Mouse (Mus musculus): Measurements from ENCODE around the gene Pus7l. TPM values are rescaled to one million over a fixed set of nuclear protein-coding genes. Genes with fewer than 3 reads are reported as not detected.
"Not testable (repeated sequence)": the region's sequence is repeated elsewhere in the genome, so short reads cannot be mapped to it uniquely, and the experiment has no call there.

Pus7l gene
- polyA plus RNA-seq, 1 experiment from 2014 or later, result 9.7 TPM

- H3K9me3 ChIP-seq (ENCODE audit: control insufficient read depth, low read length), result no peaks in the 10 kb centered on the region
- no peak overlapping the region for H3K4me3 ChIP-seq (ENCODE audit: low read depth, low read length)
- 87% methylated on average over 1 of the region's 1 CpGs for WGBS
- H3K9ac ChIP-seq (ENCODE audit: low read length), result no peak overlapping the region
- no peaks in the 10 kb centered on the region for H3K36me3 ChIP-seq (ENCODE audit: control insufficient read depth, insufficient read depth, low read length)
- DNase-seq (ENCODE audit: low spot score) (no peak), ATAC-seq (replicated peaks; ENCODE audit: low FRiP score) (no peak)
- no peak overlapping the region for H3K27ac ChIP-seq (ENCODE audit: low read depth, low read length)
- no peaks in the 10 kb centered on the region for H3K4me1 ChIP-seq (replicated peaks; ENCODE audit: control insufficient read depth, insufficient read depth, low read length)
- no peaks in the 10 kb centered on the region for H3K27me3 ChIP-seq (ENCODE audit: control insufficient read depth, insufficient read depth, low read length)
- H3K4me2 ChIP-seq (ENCODE audit: low read depth, low read length, severe bottlenecking), result no peak overlapping the region
These were observed 44.1 kb downstream of the Pus7l start for GRCm38 (mm10) chr15:94499260-94499659.

GRCm38 (mm10) chr15:94495936-94496335, 47.4 kb downstream of the Pus7l start:
- no peak overlapping the region for H3K4me2 ChIP-seq (ENCODE audit: low read depth, low read length, severe bottlenecking)
- WGBS, result 72% methylated on average over 10 of the region's 10 CpGs

GRCm38 (mm10) chr15:94494445-94494844, 48.9 kb downstream of the Pus7l start:
- no peaks in the 10 kb centered on the region for H3K9me3 ChIP-seq (ENCODE audit: control insufficient read depth, low read length)
- no peaks in the 10 kb centered on the region for H3K27me3 ChIP-seq (ENCODE audit: control insufficient read depth, insufficient read depth, low read length)
- DNase-seq (ENCODE audit: low spot score) (no peak), ATAC-seq (replicated peaks; ENCODE audit: low FRiP score) (no peak)
- H3K9ac ChIP-seq (ENCODE audit: low read length), result no peak overlapping the region
- H3K36me3 ChIP-seq (ENCODE audit: control insufficient read depth, insufficient read depth, low read length), result no peaks in the 10 kb centered on the region
- H3K4me1 ChIP-seq (replicated peaks; ENCODE audit: control insufficient read depth, insufficient read depth, low read length), result no peaks in the 10 kb centered on the region
- 95% methylated on average over 1 of the region's 1 CpGs for WGBS
- H3K27ac ChIP-seq (ENCODE audit: low read depth, low read length), result no peak overlapping the region
- no peak overlapping the region for H3K4me2 ChIP-seq (ENCODE audit: low read depth, low read length, severe bottlenecking)
- no peak overlapping the region for H3K4me3 ChIP-seq (ENCODE audit: low read depth, low read length)

More at GRCm38 (mm10) chr15:94495936-94496335, 47.4 kb downstream of the Pus7l start:
- Histone ChIP-seq H3K27me3 (ENCODE audit: control insufficient read depth, insufficient read depth, low read length) (no peaks in the 10 kb centered on the region), H3K36me3 (ENCODE audit: control insufficient read depth, insufficient read depth, low read length) (no peaks in the 10 kb centered on the region), H3K4me1 (replicated peaks; ENCODE audit: control insufficient read depth, insufficient read depth, low read length) (no peaks in the 10 kb centered on the region), H3K9me3 (ENCODE audit: control insufficient read depth, low read length) (no peaks in the 10 kb centered on the region), H3K27ac (ENCODE audit: low read depth, low read length) (no peak overlapping the region), H3K4me3 (ENCODE audit: low read depth, low read length) (no peak overlapping the region), H3K9ac (ENCODE audit: low read length) (no peak overlapping the region)
- no peak for ATAC-seq (replicated peaks; ENCODE audit: low FRiP score)
- DNase-seq (ENCODE audit: low spot score), result no peak

- Histone ChIP-seq H3K27me3 (ENCODE audit: control insufficient read depth, insufficient read depth, low read length) (no peaks in the 10 kb centered on the region), H3K4me3 (ENCODE audit: low read depth, low read length) (no peak overlapping the region), H3K36me3 (ENCODE audit: control insufficient read depth, insufficient read depth, low read length) (no peaks in the 10 kb centered on the region), H3K9ac (ENCODE audit: low read length) (no peak overlapping the region), H3K4me2 (ENCODE audit: low read depth, low read length, severe bottlenecking) (no peak overlapping the region), H3K9me3 (ENCODE audit: control insufficient read depth, low read length) (no peaks in the 10 kb centered on the region), H3K27ac (ENCODE audit: low read depth, low read length) (no peak overlapping the region), H3K4me1 (replicated peaks; ENCODE audit: control insufficient read depth, insufficient read depth, low read length) (no peaks in the 10 kb centered on the region)
- DNase-seq (ENCODE audit: low spot score), result no peak
- ATAC-seq (replicated peaks; ENCODE audit: low FRiP score), result no peak
- WGBS, result 94% methylated on average over 2 of the region's 2 CpGs
These were observed 53.9 kb downstream of the Pus7l start for GRCm38 (mm10) chr15:94489433-94489832.

GRCm38 (mm10) chr15:94488028-94488427, 55.3 kb downstream of the Pus7l start:
- not testable (repeated sequence) for H3K4me2 ChIP-seq (ENCODE audit: low read depth, low read length, severe bottlenecking); H3K4me3 ChIP-seq (ENCODE audit: low read depth, low read length); DNase-seq (ENCODE audit: low spot score); H3K9ac ChIP-seq (ENCODE audit: low read length); H3K27me3 ChIP-seq (ENCODE audit: control insufficient read depth, insufficient read depth, low read length); H3K4me1 ChIP-seq (replicated peaks; ENCODE audit: control insufficient read depth, insufficient read depth, low read length); H3K27ac ChIP-seq (ENCODE audit: low read depth, low read length); H3K9me3 ChIP-seq (ENCODE audit: control insufficient read depth, low read length); ATAC-seq (replicated peaks; ENCODE audit: low FRiP score); H3K36me3 ChIP-seq (ENCODE audit: control insufficient read depth, insufficient read depth, low read length)
- 91% methylated on average over 2 of the region's 2 CpGs for WGBS

- Histone ChIP-seq H3K4me1 (replicated peaks; ENCODE audit: control insufficient read depth, insufficient read depth, low read length) (peaks cover 9% of the 10 kb centered on the region), H3K9ac (ENCODE audit: low read length) (no peak overlapping the region), H3K27me3 (ENCODE audit: control insufficient read depth, insufficient read depth, low read length) (no peaks in the 10 kb centered on the region), H3K4me3 (ENCODE audit: low read depth, low read length) (no peak overlapping the region), H3K4me2 (ENCODE audit: low read depth, low read length, severe bottlenecking) (no peak overlapping the region), H3K27ac (ENCODE audit: low read depth, low read length) (no peak overlapping the region), H3K9me3 (ENCODE audit: control insufficient read depth, low read length) (no peaks in the 10 kb centered on the region; the same call in 1 of the 2 replicates), H3K36me3 (ENCODE audit: control insufficient read depth, insufficient read depth, low read length) (no peaks in the 10 kb centered on the region)
- DNase-seq (ENCODE audit: low spot score), result no peak
- ATAC-seq (replicated peaks; ENCODE audit: low FRiP score), result peak; percentile 80
- 66% methylated on average over 2 of the region's 2 CpGs for WGBS
These were observed 60.8 kb downstream of the Pus7l start for GRCm38 (mm10) chr15:94482555-94482954.

- Histone ChIP-seq H3K4me1 (replicated peaks; ENCODE audit: control insufficient read depth, insufficient read depth, low read length) (peaks cover 9% of the 10 kb centered on the region), H3K36me3 (ENCODE audit: control insufficient read depth, insufficient read depth, low read length) (no peaks in the 10 kb centered on the region), H3K9me3 (ENCODE audit: control insufficient read depth, low read length) (no peaks in the 10 kb centered on the region; the same call in 1 of the 2 replicates), H3K9ac (ENCODE audit: low read length) (no peak overlapping the region), H3K4me3 (ENCODE audit: low read depth, low read length) (no peak overlapping the region), H3K27ac (ENCODE audit: low read depth, low read length) (0 out of 2 replicates have a peak overlapping the region, but pooled peaks have one; percentile 48), H3K4me2 (ENCODE audit: low read depth, low read length, severe bottlenecking) (no peak overlapping the region), H3K27me3 (ENCODE audit: control insufficient read depth, insufficient read depth, low read length) (no peaks in the 10 kb centered on the region)
- 92% methylated on average over 4 of the region's 4 CpGs for WGBS
- DNase-seq (ENCODE audit: low spot score) (no peak), ATAC-seq (replicated peaks; ENCODE audit: low FRiP score) (no peak)
These were observed 62.6 kb downstream of the Pus7l start for GRCm38 (mm10) chr15:94480792-94481191.

- Histone ChIP-seq H3K36me3 (ENCODE audit: control insufficient read depth, insufficient read depth, low read length) (no peaks in the 10 kb centered on the region), H3K9ac (ENCODE audit: low read length) (no peak overlapping the region), H3K4me2 (ENCODE audit: low read depth, low read length, severe bottlenecking) (no peak overlapping the region), H3K27me3 (ENCODE audit: control insufficient read depth, insufficient read depth, low read length) (no peaks in the 10 kb centered on the region), H3K27ac (ENCODE audit: low read depth, low read length) (peak overlapping the region; percentile 48; the same call in 1 of the 2 replicates), H3K4me3 (ENCODE audit: low read depth, low read length) (no peak overlapping the region), H3K9me3 (ENCODE audit: control insufficient read depth, low read length) (no peaks in the 10 kb centered on the region; the same call in 1 of the 2 replicates), H3K4me1 (replicated peaks; ENCODE audit: control insufficient read depth, insufficient read depth, low read length) (peaks cover 9% of the 10 kb centered on the region)
- no peak for ATAC-seq (replicated peaks; ENCODE audit: low FRiP score)
- 84% methylated on average over 5 of the region's 5 CpGs for WGBS
- DNase-seq (ENCODE audit: low spot score), result no peak
These were observed 63.1 kb downstream of the Pus7l start for GRCm38 (mm10) chr15:94480248-94480647.

- no peaks in the 10 kb centered on the region; the same call in 1 of the 2 replicates for H3K9me3 ChIP-seq (ENCODE audit: control insufficient read depth, low read length)
- H3K27me3 ChIP-seq (ENCODE audit: control insufficient read depth, insufficient read depth, low read length), result no peaks in the 10 kb centered on the region
- DNase-seq (ENCODE audit: low spot score) (no peak), ATAC-seq (replicated peaks; ENCODE audit: low FRiP score) (no peak)
- peak overlapping the region; percentile 48; the same call in 1 of the 2 replicates for H3K27ac ChIP-seq (ENCODE audit: low read depth, low read length)
- no peak overlapping the region for H3K4me2 ChIP-seq (ENCODE audit: low read depth, low read length, severe bottlenecking)
- H3K36me3 ChIP-seq (ENCODE audit: control insufficient read depth, insufficient read depth, low read length), result no peaks in the 10 kb centered on the region
- no peak overlapping the region for H3K9ac ChIP-seq (ENCODE audit: low read length)
- no peak overlapping the region for H3K4me3 ChIP-seq (ENCODE audit: low read depth, low read length)
- 60% methylated on average over 3 of the region's 3 CpGs for WGBS
- peaks cover 9% of the 10 kb centered on the region for H3K4me1 ChIP-seq (replicated peaks; ENCODE audit: control insufficient read depth, insufficient read depth, low read length)
These were observed 63.7 kb downstream of the Pus7l start for GRCm38 (mm10) chr15:94479513-94480136.
